Mouse (Mus musculus) midbrain, embryonic 16.5 days (tissue): ENCODE results near the gene Ano5. TPM values are rescaled to one million over a fixed set of nuclear protein-coding genes. Genes with fewer than 3 reads are reported as not detected.

ENCODE experiments used
- ATAC-seq: fragments of 200-750 bp; cut with Nextera tagmentation; 2 replicates; pipeline ENCODE4 v1.8.0; 2017; ENCODE audit warnings: moderate TSS enrichment
- H3K27ac ChIP-seq: fragments of 300-500 bp; sonication (generic); 2 replicates; pipeline ENCODE4 v1.5.1; 2014; ENCODE audit warnings: mild to moderate bottlenecking, low read length, mixed read lengths
- H3K27me3 ChIP-seq: fragments of 300-500 bp; sonication (generic); 2 replicates; pipeline ENCODE4 v1.6.1; 2014; ENCODE audit warnings: low read depth, low read length, mixed read lengths; ENCODE audit not compliant: control insufficient read depth, insufficient read depth
- H3K36me3 ChIP-seq: fragments of 300-500 bp; sonication (generic); 2 replicates; pipeline ENCODE4 v1.6.1; 2014; ENCODE audit warnings: mild to moderate bottlenecking, low read length, moderate library complexity, mixed read lengths; ENCODE audit not compliant: control insufficient read depth, insufficient read depth
- H3K4me1 ChIP-seq: fragments of 300-500 bp; sonication (generic); 2 replicates; pipeline ENCODE4 v1.6.1; 2014; ENCODE audit warnings: mild to moderate bottlenecking, low read length, mixed read lengths; ENCODE audit not compliant: control insufficient read depth, insufficient read depth
- H3K4me2 ChIP-seq: fragments of 300-500 bp; sonication (generic); 2 replicates; pipeline ENCODE4 v1.6.1; 2014; ENCODE audit warnings: mild to moderate bottlenecking, low read length, mixed read lengths
- H3K4me3 ChIP-seq: fragments of 300-500 bp; sonication (generic); 2 replicates; pipeline ENCODE4 v1.5.1; 2014; ENCODE audit warnings: low read depth, mild to moderate bottlenecking, low read length, moderate library complexity, mixed read lengths
- H3K9ac ChIP-seq: fragments of 300-500 bp; sonication (generic); 2 replicates; pipeline ENCODE4 v1.6.1; 2014; ENCODE audit warnings: low read depth, low read length, mixed read lengths
- H3K9me3 ChIP-seq: fragments of 300-500 bp; sonication (generic); replicated peaks from 2 replicates; pipeline ENCODE4 v1.6.1; 2014; ENCODE audit warnings: mild to moderate bottlenecking, low read length, mixed read lengths; ENCODE audit not compliant: control insufficient read depth, poor library complexity, severe bottlenecking
- WGBS: fragments of 180-500 bp; shearing (Covaris S2); extraction: QIAGEN DNeasy Blood & Tissue Kit; methylation state at CpG from one replicate; pipeline ENCODE4 v1.1.7; 2014; 5-methylcytosine and 5-hydroxymethylcytosine counted together
- polyA plus RNA-seq: library from polyadenylated mRNA; unstranded; fragments of >200 nt; fragmentation: Nextera tagmentation; extraction: Ambion mirVana; gene quantifications from 2 replicates; pipeline ENCODE4 v1.2.1, GENCODE M21; 2015

The Ano5 gene
- polyA plus RNA-seq, 1 experiment from 2014 or later = 1.7 TPM

DNA sequence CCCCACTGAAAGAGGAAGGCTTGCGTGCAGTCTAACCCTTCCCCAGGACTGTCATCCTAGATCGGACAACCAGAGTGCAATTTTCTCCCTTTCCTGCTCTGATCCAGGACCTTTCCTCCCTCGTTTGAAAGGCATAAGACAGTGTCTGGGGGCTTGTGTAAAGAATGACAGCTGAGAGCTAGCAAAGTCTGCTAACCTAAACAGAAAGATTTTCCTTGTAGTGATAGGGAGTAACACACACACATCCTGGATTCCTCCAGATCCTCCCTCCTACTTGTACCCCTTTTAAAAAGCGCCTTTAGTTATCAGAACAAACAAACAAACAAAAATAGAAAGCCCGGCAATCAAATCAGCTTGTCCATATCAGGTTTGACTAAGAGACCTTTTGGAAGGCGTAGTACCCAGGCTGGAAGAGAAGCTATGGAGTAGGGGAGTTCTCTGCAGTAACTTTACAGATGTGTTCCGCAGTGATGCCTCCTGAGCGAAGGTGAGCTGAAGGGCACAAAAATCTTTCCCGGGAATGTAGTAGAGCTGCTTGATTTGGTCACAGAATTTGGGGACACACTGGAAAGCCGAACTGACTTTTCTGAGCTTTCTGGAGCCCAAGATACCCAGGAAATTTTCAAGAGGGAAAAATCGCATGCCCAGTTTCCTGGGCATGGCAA, 114.9 kb downstream of the Ano5 start:
- no peak for ATAC-seq
- peak overlapping the region; percentile 95 for H3K27ac ChIP-seq

DNA sequence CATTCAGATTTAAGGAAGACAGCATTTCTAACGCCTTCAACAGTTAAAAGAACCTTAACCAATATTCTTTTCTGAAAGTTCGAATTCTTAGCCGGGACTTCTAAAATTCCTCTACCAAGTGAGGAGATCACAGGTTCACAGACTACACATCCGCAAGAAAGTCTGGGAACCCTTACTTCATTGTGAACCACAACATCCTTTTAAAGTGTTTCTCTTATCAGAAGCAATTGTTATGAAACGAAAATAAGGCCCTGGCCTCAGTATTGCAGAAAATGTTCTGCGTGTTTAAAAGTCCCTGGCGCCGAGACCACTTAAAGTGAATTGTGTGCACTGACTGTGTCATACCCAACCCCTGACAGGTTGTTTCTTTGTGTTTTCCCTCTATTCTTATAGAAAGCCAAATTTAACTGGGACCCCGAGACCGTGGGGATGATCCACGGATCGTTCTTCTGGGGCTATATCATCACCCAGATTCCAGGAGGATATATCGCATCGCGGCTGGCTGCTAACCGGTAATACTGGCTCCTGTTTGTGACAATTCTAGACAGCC, 115.7 kb downstream of the Ano5 start:
- ATAC-seq = no peak
- peak overlapping the region; percentile 80 for H3K9ac ChIP-seq
- no peaks in the 10 kb centered on the region for H3K9me3 ChIP-seq
- H3K27ac ChIP-seq = peak overlapping the region; percentile 95
- peak overlapping the region; percentile 53 for H3K4me3 ChIP-seq
- peaks cover 2% of the 10 kb centered on the region; the same call in 1 of the 2 replicates for H3K27me3 ChIP-seq
- peak overlapping the region; percentile 77 for H3K4me2 ChIP-seq
- WGBS = under 1% methylated on average over 16 of the region's 16 CpGs
- H3K36me3 ChIP-seq = 0 out of 2 replicates have a peak, but pooled peaks cover 3% of the 10 kb centered on the region
- H3K4me1 ChIP-seq = no peaks in the 10 kb centered on the region; the same call in 1 of the 2 replicates

More for the DNA sequence above, 114.9 kb downstream of the Ano5 start:
- Histone ChIP-seq H3K9ac (peak overlapping the region; percentile 80), H3K36me3 (0 out of 2 replicates have a peak, but pooled peaks cover 3% of the 10 kb centered on the region), H3K4me3 (peak overlapping the region; percentile 53), H3K4me2 (peak overlapping the region; percentile 77), H3K27me3 (peaks cover 2% of the 10 kb centered on the region; the same call in 1 of the 2 replicates), H3K9me3 (no peaks in the 10 kb centered on the region), H3K4me1 (no peaks in the 10 kb centered on the region; the same call in 1 of the 2 replicates)
- 3% methylated on average over 11 of the region's 11 CpGs for whole genome bisulfite sequencing

DNA sequence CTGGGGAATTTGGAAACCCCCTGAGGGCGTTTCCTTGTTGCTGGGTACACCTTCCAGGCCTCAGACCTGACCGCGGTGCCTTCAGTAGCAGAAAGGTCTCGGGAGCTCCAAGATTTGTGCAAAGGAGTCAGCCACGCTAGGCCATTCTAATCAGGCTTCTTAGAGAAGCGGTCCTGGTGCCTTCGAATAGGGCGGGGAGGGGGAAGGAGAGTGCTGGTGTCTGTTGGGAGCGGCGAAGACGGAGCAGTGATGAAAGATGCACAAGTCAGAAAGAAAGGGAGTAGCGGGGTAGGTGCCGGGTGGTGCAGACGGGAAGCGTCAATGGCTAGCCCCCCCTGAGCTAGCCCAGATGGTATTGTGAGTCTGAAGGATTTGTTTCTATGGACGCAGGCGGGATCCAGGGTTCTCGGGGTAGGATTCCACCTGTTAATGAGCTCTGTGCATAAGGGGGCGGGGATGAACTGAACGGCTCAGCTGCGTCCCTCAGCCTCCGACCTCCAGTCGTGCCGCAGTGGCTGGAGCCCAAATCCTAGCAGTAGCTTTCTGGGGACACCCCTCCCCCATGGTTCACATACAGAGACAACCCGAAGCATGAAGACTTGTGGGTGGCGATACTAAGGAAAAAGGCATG, 116.3 kb downstream of the Ano5 start:
- peak; percentile 64 for ATAC-seq
- WGBS = 1% methylated on average over 26 of the region's 26 CpGs
- H3K9ac ChIP-seq = peak overlapping the region; percentile 80
- 0 out of 2 replicates have a peak, but pooled peaks cover 3% of the 10 kb centered on the region for H3K36me3 ChIP-seq
- H3K9me3 ChIP-seq = no peaks in the 10 kb centered on the region
- peak overlapping the region; percentile 77 for H3K4me2 ChIP-seq
- H3K4me3 ChIP-seq = peak overlapping the region; percentile 53
- peaks cover 2% of the 10 kb centered on the region; the same call in 1 of the 2 replicates for H3K27me3 ChIP-seq
- H3K27ac ChIP-seq = peak overlapping the region; percentile 95
- H3K4me1 ChIP-seq = no peaks in the 10 kb centered on the region

DNA sequence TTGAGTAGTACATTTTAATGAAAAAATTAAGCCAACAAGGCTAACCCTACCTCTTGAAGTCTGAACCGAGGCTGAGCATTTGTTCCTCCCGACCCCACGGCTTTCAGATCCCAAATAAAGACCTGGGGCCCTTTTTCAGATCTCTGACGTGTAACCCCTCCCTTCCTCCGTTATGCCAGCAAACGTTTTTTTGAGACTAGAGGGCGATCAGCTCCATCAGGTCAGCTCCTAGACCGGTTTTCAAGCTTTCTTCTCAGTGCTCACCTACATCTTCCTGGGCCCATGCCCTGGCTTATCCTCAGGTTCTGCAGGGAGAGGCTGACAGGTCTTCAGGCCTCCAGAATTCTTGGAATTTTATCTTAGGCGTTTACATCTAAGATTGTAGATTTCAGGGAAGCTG, 116.8 kb downstream of the Ano5 start:
- ATAC-seq = no peak
- H3K9ac ChIP-seq = peak overlapping the region; percentile 80
- H3K27me3 ChIP-seq = peaks cover 2% of the 10 kb centered on the region; the same call in 1 of the 2 replicates
- H3K9me3 ChIP-seq = no peaks in the 10 kb centered on the region
- peak overlapping the region; percentile 53 for H3K4me3 ChIP-seq
- 0 out of 2 replicates have a peak, but pooled peaks cover 3% of the 10 kb centered on the region for H3K36me3 ChIP-seq
- no peaks in the 10 kb centered on the region for H3K4me1 ChIP-seq
- H3K27ac ChIP-seq = peak overlapping the region; percentile 95
- peak overlapping the region; percentile 77 for H3K4me2 ChIP-seq
- under 1% methylated on average over 9 of the region's 9 CpGs for WGBS

DNA sequence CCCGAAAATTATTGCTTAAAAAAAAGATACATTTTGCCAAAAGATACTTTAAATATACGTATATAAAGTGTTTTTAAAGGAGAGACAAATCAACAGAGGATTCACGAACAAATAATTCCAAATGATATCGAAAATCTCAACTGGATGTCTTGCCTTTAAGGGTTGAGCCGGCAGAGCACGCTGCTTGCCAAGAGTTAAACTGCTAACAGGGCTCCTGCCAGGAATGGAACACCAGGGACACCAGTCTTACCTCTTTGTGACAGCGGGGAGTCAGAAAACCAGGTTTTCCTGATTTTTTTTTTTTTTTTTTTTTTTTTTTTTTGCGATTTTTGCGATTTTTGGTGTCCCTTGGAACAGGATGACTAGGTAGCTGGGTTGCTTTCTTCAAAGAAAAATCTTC, 117.5 kb downstream of the Ano5 start:
- WGBS = 3% methylated on average over 9 of the region's 9 CpGs
- Histone ChIP-seq H3K4me3 (peak overlapping the region; percentile 32), H3K36me3 (0 out of 2 replicates have a peak, but pooled peaks cover 3% of the 10 kb centered on the region), H3K27me3 (peaks cover 2% of the 10 kb centered on the region; the same call in 1 of the 2 replicates), H3K9ac (peak overlapping the region; percentile 46; the same call in 1 of the 2 replicates), H3K9me3 (no peaks in the 10 kb centered on the region), H3K4me2 (peak overlapping the region; percentile 77), H3K27ac (peak overlapping the region; percentile 77), H3K4me1 (no peaks in the 10 kb centered on the region)
- ATAC-seq = no peak

DNA sequence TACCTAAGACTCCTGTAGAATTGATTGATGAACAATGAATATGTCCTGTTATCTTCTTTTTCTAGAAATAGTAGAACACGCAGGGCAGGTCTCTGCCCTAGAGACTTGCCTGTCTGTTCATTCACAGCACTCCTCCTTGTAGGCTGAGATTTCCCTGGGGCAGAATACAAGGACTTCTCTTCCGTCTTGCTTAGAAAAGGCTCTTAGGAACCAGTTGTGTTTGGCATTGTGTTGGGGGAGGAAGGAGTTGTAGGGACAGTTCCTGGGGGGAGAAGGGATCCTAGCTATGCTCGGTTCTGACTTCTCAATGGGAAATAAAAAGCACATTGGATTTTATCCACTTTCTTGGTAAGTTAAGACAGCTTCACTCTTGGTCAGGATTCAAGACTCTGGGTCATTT, 118.4 kb downstream of the Ano5 start:
- Histone ChIP-seq H3K4me1 (no peaks in the 10 kb centered on the region), H3K9ac (peak overlapping the region; percentile 66), H3K27me3 (no peaks in the 10 kb centered on the region; the same call in 1 of the 2 replicates), H3K4me3 (peak overlapping the region; percentile 36), H3K36me3 (0 out of 2 replicates have a peak, but pooled peaks cover 3% of the 10 kb centered on the region), H3K9me3 (no peaks in the 10 kb centered on the region), H3K4me2 (peak overlapping the region; percentile 64), H3K27ac (peak overlapping the region; percentile 89)
- 3% methylated on average over 3 of the region's 3 CpGs for WGBS
- no peak for ATAC-seq

DNA sequence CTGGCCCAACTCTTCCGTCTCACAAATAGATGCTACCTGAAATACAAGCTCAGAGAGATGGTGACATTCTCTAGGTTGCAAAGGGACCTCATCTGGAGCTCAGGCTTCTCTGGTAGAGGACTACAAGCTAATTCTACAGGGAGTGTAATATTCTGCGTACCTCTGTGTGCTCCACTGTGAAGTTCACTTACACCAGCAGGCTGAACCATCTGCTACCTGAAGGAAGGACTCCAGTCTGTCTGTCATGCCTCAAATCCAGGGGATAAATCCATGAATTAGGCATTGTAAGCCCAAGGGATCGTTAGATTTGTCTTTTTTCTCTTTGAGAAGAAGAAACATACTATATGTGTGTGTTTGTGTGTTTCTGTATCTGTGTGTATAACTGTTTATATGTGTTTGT, 120.3 kb downstream of the Ano5 start:
- WGBS = 39% methylated on average over 3 of the region's 3 CpGs

DNA sequence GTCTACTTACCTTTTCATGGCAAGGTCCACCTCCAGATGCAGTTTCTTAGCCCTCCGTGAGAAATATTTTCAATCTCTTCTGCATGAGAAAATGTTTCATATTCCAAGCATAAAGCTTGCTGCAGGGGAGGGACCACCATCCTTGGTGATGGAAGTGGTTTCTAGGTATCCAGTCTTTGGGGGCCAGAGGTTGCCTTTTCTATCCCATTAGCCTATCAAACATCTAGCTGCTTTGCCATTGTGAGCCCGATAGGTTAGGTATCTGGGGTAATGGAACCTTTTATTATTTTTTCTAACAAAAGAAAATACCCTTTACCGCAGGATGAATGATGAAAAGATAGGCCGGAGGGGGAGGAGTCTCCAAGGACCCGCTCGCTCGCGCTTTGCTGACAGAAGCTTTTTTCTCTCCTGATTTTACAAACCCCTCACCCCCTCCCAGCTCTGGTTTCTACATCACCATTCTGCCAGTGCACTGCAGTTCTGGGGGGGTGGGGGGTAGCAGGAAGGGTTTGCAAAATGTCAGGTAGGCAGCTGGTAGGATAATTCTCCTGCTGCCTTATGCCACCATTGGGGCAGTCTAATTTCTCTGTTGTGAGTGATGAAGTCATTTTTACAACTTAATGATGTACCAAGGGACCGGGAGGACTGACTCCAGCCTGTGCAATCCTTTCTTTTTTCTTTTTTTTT, 121.9 kb downstream of the Ano5 start:
- peak; percentile 91 for ATAC-seq
- no peaks in the 10 kb centered on the region for H3K27me3 ChIP-seq
- no peaks in the 10 kb centered on the region for H3K36me3 ChIP-seq
- peak overlapping the region; percentile 27 for H3K9ac ChIP-seq
- no peaks in the 10 kb centered on the region; the same call in 1 of the 2 replicates for H3K4me1 ChIP-seq
- H3K4me3 ChIP-seq = peak overlapping the region; percentile 35
- no peaks in the 10 kb centered on the region for H3K9me3 ChIP-seq
- WGBS = 2% methylated on average over 9 of the region's 9 CpGs
- peak overlapping the region; percentile 84 for H3K27ac ChIP-seq
- peak overlapping the region; percentile 56 for H3K4me2 ChIP-seq

More for the DNA sequence above, 120.3 kb downstream of the Ano5 start:
- Histone ChIP-seq H3K9ac (peak overlapping the region; percentile 74), H3K27ac (peak overlapping the region; percentile 88), H3K27me3 (no peaks in the 10 kb centered on the region), H3K4me3 (peak overlapping the region; percentile 36), H3K4me2 (peak overlapping the region; percentile 72), H3K36me3 (no peaks in the 10 kb centered on the region), H3K9me3 (no peaks in the 10 kb centered on the region), H3K4me1 (no peaks in the 10 kb centered on the region)
- no peak for ATAC-seq
